Mouse (Mus musculus) hindbrain, embryonic 11.5 days (tissue): ENCODE data around the gene Ch25h. TPM values are rescaled to one million over a fixed set of nuclear protein-coding genes. Genes with fewer than 3 reads are reported as not detected.

ENCODE experiments used
- ATAC-seq: fragments of 200-750 bp; cut with Nextera tagmentation; 2 replicates; pipeline ENCODE4 v1.8.0; 2017; ENCODE audit warnings: mild to moderate bottlenecking, moderate TSS enrichment, moderate library complexity; ENCODE audit not compliant: low FRiP score
- DNase-seq: peaks from one replicate; pipeline ENCODE4 v3.0.0-alpha.2; 2015; ENCODE audit warnings: low spot score
- H3K27ac ChIP-seq: fragments of 300-500 bp; sonication (generic); 2 replicates; pipeline ENCODE4 v1.5.1; 2014; ENCODE audit warnings: mild to moderate bottlenecking, low read depth, low read length
- H3K27me3 ChIP-seq: fragments of 300-500 bp; sonication (generic); 2 replicates; pipeline ENCODE4 v1.6.1; 2014; ENCODE audit warnings: mild to moderate bottlenecking, low read length, moderate library complexity, mixed read lengths; ENCODE audit not compliant: control insufficient read depth, insufficient read depth
- H3K36me3 ChIP-seq: fragments of 300-500 bp; sonication (generic); 2 replicates; pipeline ENCODE4 v1.6.1; 2014; ENCODE audit warnings: mild to moderate bottlenecking, low read length, moderate library complexity, mixed read lengths; ENCODE audit not compliant: control insufficient read depth, insufficient read depth
- H3K4me1 ChIP-seq: fragments of 300-500 bp; sonication (generic); replicated peaks from 2 replicates; pipeline ENCODE4 v1.6.1; 2014; ENCODE audit warnings: low read length, mixed read lengths; ENCODE audit not compliant: control insufficient read depth, insufficient read depth
- H3K4me2 ChIP-seq: fragments of 300-500 bp; sonication (generic); replicated peaks from 2 replicates; pipeline ENCODE4 v1.6.1; 2014; ENCODE audit warnings: mild to moderate bottlenecking, low read depth, low read length
- H3K4me3 ChIP-seq: fragments of 300-500 bp; sonication (generic); 2 replicates; pipeline ENCODE4 v1.5.1; 2014; ENCODE audit warnings: low read depth, low read length
- H3K9ac ChIP-seq: fragments of 300-500 bp; sonication (generic); 2 replicates; pipeline ENCODE4 v1.6.1; 2014; ENCODE audit warnings: low read depth, low read length
- H3K9me3 ChIP-seq: fragments of 300-500 bp; sonication (generic); 2 replicates; pipeline ENCODE4 v1.6.1; 2016; ENCODE audit warnings: low read length; ENCODE audit not compliant: control insufficient read depth
- WGBS: fragments of 180-500 bp; shearing (Covaris S2); extraction: QIAGEN DNeasy Blood & Tissue Kit; methylation state at CpG from one replicate; pipeline ENCODE4 v1.1.7; 2014; 5-methylcytosine and 5-hydroxymethylcytosine counted together
- polyA plus RNA-seq: library from polyadenylated mRNA; unstranded; fragments of >200 nt; fragmentation: Nextera tagmentation; extraction: Ambion mirVana; gene quantifications from 2 replicates; pipeline ENCODE4 v1.2.1, GENCODE M21; 2014

Gene Ch25h
- polyA plus RNA-seq, 1 experiment from 2014 or later, result 1.0 TPM

GRCm38 (mm10) chr19:34448851-34449250 is 26.1 kb downstream of the Ch25h start:
- 88% methylated on average over 1 of the region's 1 CpGs for WGBS
- no peak overlapping the region for H3K4me3 ChIP-seq

GRCm38 (mm10) chr19:34445410-34446012 is 29.5 kb downstream of the Ch25h start:
- Histone ChIP-seq H3K4me2 (no peak overlapping the region), H3K9ac (no peak overlapping the region), H3K27me3 (no peaks in the 10 kb centered on the region), H3K36me3 (no peaks in the 10 kb centered on the region), H3K4me1 (no peaks in the 10 kb centered on the region), H3K4me3 (no peak overlapping the region), H3K27ac (no peak overlapping the region), H3K9me3 (no peaks in the 10 kb centered on the region)
- WGBS, result 73% methylated on average over 4 of the region's 4 CpGs
- ATAC-seq (no peak), DNase-seq (no peak)

More at GRCm38 (mm10) chr19:34448851-34449250, 26.1 kb downstream of the Ch25h start:
- ATAC-seq (no peak), DNase-seq (no peak)
- H3K4me2 ChIP-seq, result no peak overlapping the region
- no peaks in the 10 kb centered on the region for H3K9me3 ChIP-seq
- no peak overlapping the region for H3K27ac ChIP-seq
- no peaks in the 10 kb centered on the region for H3K4me1 ChIP-seq
- no peak overlapping the region for H3K9ac ChIP-seq
- H3K36me3 ChIP-seq, result no peaks in the 10 kb centered on the region
- H3K27me3 ChIP-seq, result no peaks in the 10 kb centered on the region

DNA sequence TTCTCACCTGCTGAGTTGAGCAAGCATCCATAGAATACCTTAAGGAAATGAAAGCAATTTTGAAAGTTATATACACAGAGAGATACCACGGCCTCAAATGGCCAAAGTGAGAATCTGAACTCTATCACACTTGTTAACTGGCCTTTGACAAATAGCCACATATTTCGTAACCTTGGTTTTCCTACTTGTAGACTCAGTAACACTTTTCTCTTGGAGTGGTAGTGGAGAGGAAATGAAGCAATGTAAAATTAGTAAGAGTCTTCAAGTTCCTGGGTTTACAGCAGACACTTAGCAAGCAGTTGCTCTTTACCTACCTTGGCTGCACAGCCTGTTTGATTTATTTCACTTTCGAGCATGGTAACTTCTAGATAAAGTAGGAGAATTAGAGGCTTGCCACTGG is 30.2 kb downstream of the Ch25h start:
- DNase-seq, result no peak
- H3K9ac ChIP-seq, result no peak overlapping the region
- H3K4me2 ChIP-seq, result no peak overlapping the region
- no peaks in the 10 kb centered on the region for H3K9me3 ChIP-seq
- no peak for ATAC-seq
- WGBS, result 83% methylated on average over 3 of the region's 3 CpGs
- H3K27ac ChIP-seq, result no peak overlapping the region
- H3K4me3 ChIP-seq, result no peak overlapping the region
- no peaks in the 10 kb centered on the region for H3K4me1 ChIP-seq
- no peaks in the 10 kb centered on the region for H3K27me3 ChIP-seq
- no peaks in the 10 kb centered on the region for H3K36me3 ChIP-seq

DNA sequence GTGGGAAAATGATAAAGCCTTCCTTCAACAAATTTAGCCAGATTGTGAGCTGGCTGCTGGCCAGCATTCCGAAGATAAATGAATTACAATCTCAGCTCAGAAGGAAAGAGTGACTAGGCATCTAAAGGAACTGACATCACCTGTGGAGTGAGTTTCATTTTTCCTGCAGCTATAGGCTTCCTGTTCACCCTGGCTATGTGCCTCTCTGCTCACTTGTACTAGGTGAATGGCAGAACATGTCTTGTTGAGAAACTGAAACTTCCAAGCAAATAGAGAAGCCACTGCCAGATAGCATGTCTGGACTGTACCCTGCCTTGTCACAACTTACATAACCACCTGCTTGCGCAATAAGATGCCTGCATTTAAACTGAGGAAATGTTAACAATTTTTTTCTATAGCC is 33.0 kb downstream of the Ch25h start:
- Histone ChIP-seq H3K4me1 (no peaks in the 10 kb centered on the region), H3K27ac (no peak overlapping the region), H3K9ac (no peak overlapping the region), H3K4me3 (no peak overlapping the region), H3K36me3 (no peaks in the 10 kb centered on the region), H3K27me3 (no peaks in the 10 kb centered on the region), H3K9me3 (no peaks in the 10 kb centered on the region), H3K4me2 (no peak overlapping the region)
- DNase-seq (no peak), ATAC-seq (no peak)
- 90% methylated on average over 2 of the region's 2 CpGs for WGBS

DNA sequence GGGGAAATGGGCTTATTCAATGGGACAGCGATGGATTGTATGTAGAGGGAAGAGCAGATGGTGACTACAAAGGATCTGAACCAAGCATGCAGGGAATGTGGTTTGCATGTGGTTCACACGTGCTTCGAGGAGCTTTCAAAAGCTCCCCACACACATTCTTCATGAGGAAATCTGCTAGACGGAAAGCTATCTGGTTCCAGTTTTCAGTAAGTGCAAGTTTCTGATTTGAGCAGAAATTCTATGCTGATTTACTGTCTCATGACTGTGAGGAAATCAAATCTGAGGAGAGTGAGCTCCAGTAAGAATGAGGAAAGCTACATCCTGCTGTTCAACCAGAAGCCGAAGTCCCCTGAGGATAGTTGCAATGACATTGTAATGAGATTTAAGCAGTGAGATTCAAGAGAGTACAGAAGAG is 39.8 kb downstream of the Ch25h start:
- H3K4me1 ChIP-seq, result no peaks in the 10 kb centered on the region
- H3K27ac ChIP-seq, result no peak overlapping the region
- no peak overlapping the region for H3K9ac ChIP-seq
- H3K9me3 ChIP-seq, result no peaks in the 10 kb centered on the region
- no peak overlapping the region for H3K4me2 ChIP-seq
- H3K27me3 ChIP-seq, result no peaks in the 10 kb centered on the region
- H3K4me3 ChIP-seq, result no peak overlapping the region
- 53% methylated on average over 5 of the region's 5 CpGs for WGBS
- DNase-seq (peak; percentile 18), ATAC-seq (no peak)
- no peaks in the 10 kb centered on the region for H3K36me3 ChIP-seq

- no peak overlapping the region for H3K27ac ChIP-seq
- no peak overlapping the region for H3K4me3 ChIP-seq
- no peaks in the 10 kb centered on the region for H3K4me1 ChIP-seq
- DNase-seq, result no peak
- no peaks in the 10 kb centered on the region for H3K9me3 ChIP-seq
- no peak overlapping the region for H3K4me2 ChIP-seq
- no peak for ATAC-seq
- H3K36me3 ChIP-seq, result no peaks in the 10 kb centered on the region
- H3K9ac ChIP-seq, result no peak overlapping the region
- no peaks in the 10 kb centered on the region for H3K27me3 ChIP-seq
- WGBS, result 89% methylated on average over 3 of the region's 3 CpGs
Observed at GRCm38 (mm10) chr19:34431314-34431713, 43.6 kb downstream of the Ch25h start.

DNA sequence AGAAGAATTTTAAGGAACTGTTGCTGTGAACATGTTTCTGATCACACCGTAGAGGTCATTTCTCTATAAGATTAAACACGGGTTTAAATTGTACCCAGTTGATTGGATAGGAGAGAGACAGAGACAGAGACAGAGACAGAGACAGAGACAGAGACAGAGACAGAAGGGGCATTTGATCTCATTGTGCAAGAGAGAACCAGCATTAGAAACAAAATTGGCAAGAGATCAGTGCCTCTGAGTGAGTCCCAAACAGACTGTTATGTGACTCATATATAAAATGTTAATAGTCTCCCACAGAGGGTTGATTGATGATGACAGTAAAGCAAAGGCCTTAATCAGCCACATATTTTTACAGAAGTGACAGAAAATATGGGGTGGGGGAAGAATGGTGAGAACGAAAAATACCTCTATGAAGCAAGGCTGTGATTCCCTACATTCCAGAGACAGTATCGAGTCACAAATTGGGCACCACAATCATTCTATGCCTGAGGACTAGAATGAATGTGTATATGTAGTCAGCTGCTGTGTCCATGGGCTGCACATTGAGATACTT is 51.1 kb downstream of the Ch25h start:
- H3K4me2 ChIP-seq, result no peak overlapping the region
- DNase-seq (no peak), ATAC-seq (no peak)
- 89% methylated on average over 4 of the region's 4 CpGs for WGBS
- no peak overlapping the region for H3K4me3 ChIP-seq
- no peaks in the 10 kb centered on the region for H3K27me3 ChIP-seq
- no peaks in the 10 kb centered on the region for H3K4me1 ChIP-seq
- no peaks in the 10 kb centered on the region for H3K9me3 ChIP-seq
- no peak overlapping the region for H3K27ac ChIP-seq
- H3K9ac ChIP-seq, result no peak overlapping the region
- H3K36me3 ChIP-seq, result no peaks in the 10 kb centered on the region

Other genes starting within 250 kb of the Ch25h start
- gene Acta2, start 219.6 kb downstream of the Ch25h start, polyA plus RNA-seq, result 36.8 and 41.7 TPM in 2 replicates
- 0.49 and 1.2 TPM in 2 replicates for gene Fas, start 184.5 kb downstream of the Ch25h start, polyA plus RNA-seq
- gene Lipa, start 52.3 kb upstream of the Ch25h start, polyA plus RNA-seq, result 27.3 and 28.2 TPM in 2 replicates
- 3.7 and 4.2 TPM in 2 replicates for gene Ifit2, start 75.5 kb upstream of the Ch25h start, polyA plus RNA-seq
- gene Ifit3, start 108.4 kb upstream of the Ch25h start, polyA plus RNA-seq, result 0.15 and 0.19 TPM in 2 replicates
- 0.25 and 0.42 TPM in 2 replicates for gene Ifit1bl1, start 126.8 kb upstream of the Ch25h start, polyA plus RNA-seq
- 0.28 TPM in 1 of 2 replicates, not detected in the other for gene Ifit3b, start 132.8 kb upstream of the Ch25h start, polyA plus RNA-seq
- gene Ifit1bl2, start 165.6 kb upstream of the Ch25h start, polyA plus RNA-seq, result 0.07 and 0.19 TPM in 2 replicates
- 0.08 and 0.36 TPM in 2 replicates for gene Ifit1, start 165.7 kb upstream of the Ch25h start, polyA plus RNA-seq